Mouse (Mus musculus) heart, adult 2 months (tissue): ENCODE results near the gene 9130213A22Rik. TPM values are rescaled to one million over a fixed set of nuclear protein-coding genes. Genes with fewer than 3 reads are reported as not detected.

ENCODE experiments used
- DNase-seq, 2 experiments: peaks; one replicate each; pipeline ENCODE4 v3.0.0; 2021
- H3K27ac ChIP-seq: fragments of 200-600 bp; 2 replicates; pipeline ENCODE4 v1.8.1; 2022
- H3K27me3 ChIP-seq: fragments of 200-500 bp; 2 replicates; pipeline ENCODE4 v1.6.1; 2012; ENCODE audit warnings: mild to moderate bottlenecking, low read length, inconsistent platforms, mixed read lengths; ENCODE audit not compliant: control insufficient read depth, insufficient read depth
- H3K36me3 ChIP-seq: fragments of 200-500 bp; 2 replicates; pipeline ENCODE4 v1.6.1; 2012; ENCODE audit warnings: low read length, inconsistent platforms; ENCODE audit not compliant: control insufficient read depth, insufficient read depth
- H3K4me1 ChIP-seq: fragments of 200-500 bp; 2 replicates; pipeline ENCODE4 v1.6.1; 2011; ENCODE audit warnings: low read length; ENCODE audit not compliant: control insufficient read depth, insufficient read depth
- H3K4me3 ChIP-seq: fragments of 200-600 bp; 2 replicates; pipeline ENCODE4 v1.8.1; 2022
- H3K79me2 ChIP-seq: fragments of 200-500 bp; replicated peaks from 2 replicates; pipeline ENCODE4 v1.6.1; 2012; ENCODE audit warnings: mild to moderate bottlenecking, inconsistent platforms, low read length, moderate library complexity, mixed read lengths; ENCODE audit not compliant: control insufficient read depth, insufficient read depth
- H3K9ac ChIP-seq: fragments of 200-500 bp; 2 replicates; pipeline ENCODE4 v1.6.1; 2012; ENCODE audit warnings: low read depth, mild to moderate bottlenecking, control low read depth, inconsistent platforms, low read length, mixed read lengths
- CTCF ChIP-seq: fragments of 200-600 bp; IDR thresholded peaks from 2 replicates; pipeline ENCODE4 v1.8.1; 2022; ENCODE audit warnings: antibody characterized with exemption, mild to moderate bottlenecking, moderate library complexity
- EP300 ChIP-seq: fragments of 200-500 bp; IDR thresholded peaks from 2 replicates; pipeline ENCODE4 v1.6.1; 2011; ENCODE audit warnings: low read depth, low read length, control low read depth; ENCODE audit not compliant: insufficient read depth
- POLR2A ChIP-seq: fragments of 200-500 bp; IDR thresholded peaks from 2 replicates; pipeline ENCODE4 v1.6.1; 2011; ENCODE audit warnings: mild to moderate bottlenecking, low read depth, low read length, control low read depth; ENCODE audit not compliant: insufficient read depth
- WGBS: fragments of 180-500 bp; shearing (Covaris S2); methylation state at CpG from one replicate; pipeline ENCODE4 v1.1.7; 2018; 5-methylcytosine and 5-hydroxymethylcytosine counted together
- intact Hi-C: fragments of 180-260 bp; cut with DNase I; formaldehyde crosslinking; loops from one replicate; pipeline ENCODE4 v1.15.1; 2025
- polyA plus RNA-seq: library from polyadenylated mRNA; depleted of rRNA; stranded (reverse); fragments of >200 nt; gene quantifications from 2 replicates; pipeline ENCODE4 v1.2.3, GENCODE M21; 2012
- total RNA-seq, 2 experiments: library from RNA; stranded (reverse); gene quantifications; 2 replicates each; pipeline ENCODE4 v1.2.3; 2021

Gene 9130213A22Rik
- total and polyA plus RNA-seq, 3 experiments = 0.21 to 0.82 (median 0.23) TPM

DNA sequence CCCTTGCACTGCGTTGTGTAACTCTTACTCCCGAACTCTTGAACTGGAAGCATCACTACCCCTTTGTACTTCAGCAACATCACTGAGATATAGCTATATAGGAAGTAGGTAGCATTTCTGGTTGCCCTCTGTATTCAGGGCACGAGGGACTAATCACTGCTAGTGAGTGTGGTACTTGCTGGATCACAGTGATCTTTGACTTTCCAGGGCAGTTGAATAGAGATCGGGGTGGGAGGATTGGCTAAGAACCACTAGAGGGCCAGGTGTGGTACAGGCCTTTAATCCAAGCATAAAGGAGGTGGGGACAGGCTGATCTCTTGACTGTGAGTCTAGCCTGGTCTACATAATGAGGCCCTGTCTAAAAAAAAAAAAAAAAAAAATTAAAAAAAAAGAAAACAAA is 29.5 kb downstream of the 9130213A22Rik start:
- Histone ChIP-seq H3K9ac (no peak overlapping the region), H3K79me2 (peaks cover 7% of the 10 kb centered on the region), H3K4me3 (no peak overlapping the region), H3K27ac (peak overlapping the region; percentile 20), H3K36me3 (peaks cover 6% of the 10 kb centered on the region), H3K4me1 (peaks cover 10% of the 10 kb centered on the region), H3K27me3 (no peaks in the 10 kb centered on the region)
- intact Hi-C loops = loop anchor here (1.0 kb wide), 1 partner anchor 25 kb away; no protein-coding TSS in a partner anchor
- DNase-seq = no peak
- 87% methylated on average over 4 of the region's 4 CpGs for WGBS
- TF ChIP-seq EP300 (no peak), CTCF (no peak), POLR2A (no peak)

DNA sequence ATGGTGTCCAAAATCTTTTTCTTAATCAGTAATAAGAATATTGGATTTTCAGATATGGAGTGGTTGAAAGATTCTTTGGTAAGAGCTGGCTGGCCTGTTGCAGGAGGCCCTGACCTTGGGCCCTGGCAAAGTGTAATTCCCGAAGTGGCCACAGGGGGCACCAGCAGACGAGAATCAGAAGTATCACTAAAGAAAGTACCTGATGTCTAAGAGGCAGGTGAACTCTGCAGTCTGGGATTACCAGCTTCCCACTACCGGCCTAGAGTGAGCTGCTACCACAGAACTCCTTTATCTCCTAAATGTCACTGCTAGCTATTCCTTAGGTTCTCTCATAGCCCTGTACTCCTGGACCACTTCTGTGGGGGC is 30.0 kb downstream of the 9130213A22Rik start:
- peaks cover 8% of the 10 kb centered on the region for H3K4me1 ChIP-seq
- H3K27me3 ChIP-seq = no peaks in the 10 kb centered on the region
- no peak overlapping the region for H3K9ac ChIP-seq
- peak overlapping the region; percentile 24 for H3K27ac ChIP-seq
- H3K79me2 ChIP-seq = peaks cover 7% of the 10 kb centered on the region
- 2% methylated on average over 3 of the region's 3 CpGs for WGBS
- intact Hi-C loops = loop anchor here (1.0 kb wide), 1 partner anchor 26 kb away; no protein-coding TSS in a partner anchor
- TF ChIP-seq EP300 = peak; percentile 28; the same call in 1 of the 2 replicates
- TF ChIP-seq CTCF = peak; percentile 96
- 0 out of 2 replicates have a peak, but pooled peaks have one; percentile 12 for TF ChIP-seq POLR2A
- peaks cover 5% of the 10 kb centered on the region for H3K36me3 ChIP-seq
- DNase-seq = peak; percentile 85 to 93
- no peak overlapping the region for H3K4me3 ChIP-seq

DNA sequence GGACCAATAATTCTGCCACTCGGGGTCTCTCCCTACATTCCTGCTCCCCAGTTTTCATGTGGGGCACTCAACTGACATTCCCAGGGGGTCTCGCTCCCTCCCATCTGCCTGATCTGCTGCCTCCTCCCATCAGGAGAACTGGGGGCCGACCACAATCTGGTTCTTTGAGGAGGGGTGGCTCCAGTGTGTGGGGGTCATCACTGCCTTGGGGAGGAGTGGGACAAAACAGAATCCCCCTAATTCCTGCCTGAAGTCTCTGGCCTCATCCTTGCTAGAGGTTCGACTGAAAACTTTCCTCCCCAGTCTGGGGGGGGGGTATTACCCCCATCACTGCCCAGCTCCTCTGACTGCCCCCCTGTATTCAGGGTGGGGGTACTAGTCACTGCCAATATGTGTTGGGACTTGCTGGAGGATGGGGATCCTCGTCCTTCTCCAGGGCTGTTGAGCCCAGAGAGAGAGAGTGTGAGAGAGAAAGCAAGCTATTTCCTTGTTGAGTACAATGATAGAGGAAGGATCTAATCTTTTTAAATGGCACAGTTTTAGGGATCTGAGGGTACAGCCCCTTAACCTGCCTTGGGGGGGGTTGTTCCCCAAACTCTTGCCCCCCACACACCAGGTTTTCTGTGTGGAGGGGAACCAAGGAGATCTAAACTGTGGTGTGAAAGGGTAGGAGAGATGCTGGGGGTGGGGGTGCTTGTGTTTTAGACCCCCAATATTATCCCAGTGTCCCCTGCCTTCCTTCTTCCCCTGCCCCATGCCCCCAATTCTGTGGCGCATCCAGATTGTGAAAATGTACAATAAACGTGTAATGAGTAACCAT is 30.6 kb downstream of the 9130213A22Rik start:
- no peak for TF ChIP-seq EP300
- TF ChIP-seq POLR2A = no peak
- TF ChIP-seq CTCF = no peak
- H3K4me1 ChIP-seq = peaks cover 8% of the 10 kb centered on the region
- no peaks in the 10 kb centered on the region for H3K27me3 ChIP-seq
- no peak overlapping the region for H3K4me3 ChIP-seq
- DNase-seq = no peak
- peaks cover 5% of the 10 kb centered on the region for H3K36me3 ChIP-seq
- WGBS = 54% methylated on average over 7 of the region's 7 CpGs
- H3K79me2 ChIP-seq = peaks cover 7% of the 10 kb centered on the region
- intact Hi-C loops = loop anchor here (1.0 kb wide), 2 partner anchors 24 to 27 kb away; no protein-coding TSS in a partner anchor
- H3K27ac ChIP-seq = peak overlapping the region; percentile 24; the same call in 1 of the 2 replicates
- no peak overlapping the region for H3K9ac ChIP-seq

GRCm38 (mm10) chr11:69090367-69090766 is 32.0 kb downstream of the 9130213A22Rik start:
- 41% methylated on average over 6 of the region's 6 CpGs for WGBS
- H3K27ac ChIP-seq = peak overlapping the region; percentile 100
- no peak for TF ChIP-seq EP300
- TF ChIP-seq CTCF = no peak
- 0 out of 2 replicates have a peak, but pooled peaks have one; percentile 19 for TF ChIP-seq POLR2A
- H3K27me3 ChIP-seq = no peaks in the 10 kb centered on the region
- no peak overlapping the region for H3K9ac ChIP-seq
- H3K4me1 ChIP-seq = peaks cover 8% of the 10 kb centered on the region
- DNase-seq = no peak
- peak overlapping the region; percentile 99; the same call in 1 of the 2 replicates for H3K4me3 ChIP-seq
- intact Hi-C loops = no loop called here
- H3K79me2 ChIP-seq = peaks cover 7% of the 10 kb centered on the region
- peaks cover 5% of the 10 kb centered on the region for H3K36me3 ChIP-seq

- Histone ChIP-seq H3K79me2 (peaks cover 7% of the 10 kb centered on the region), H3K36me3 (peaks cover 5% of the 10 kb centered on the region), H3K4me3 (peak overlapping the region; percentile 99), H3K9ac (peak overlapping the region; percentile 100), H3K27me3 (no peaks in the 10 kb centered on the region), H3K27ac (peak overlapping the region; percentile 100), H3K4me1 (peaks cover 8% of the 10 kb centered on the region)
- no peak for TF ChIP-seq EP300
- TF ChIP-seq POLR2A = no peak
- TF ChIP-seq CTCF = no peak
- intact Hi-C loops = loop anchor here (2.0 kb wide), 1 partner anchor 17 kb away; no protein-coding TSS in a partner anchor
- 57% methylated on average over 12 of the region's 12 CpGs for WGBS
- peak in 1 of 2 experiments; percentile 39 for DNase-seq
Measured at GRCm38 (mm10) chr11:69089616-69090290, 32.6 kb downstream of the 9130213A22Rik start.
